Mouse (Mus musculus): ENCODE data around the gene Rimbp3. TPM values are rescaled to one million over a fixed set of nuclear protein-coding genes. Genes with fewer than 3 reads are reported as not detected.

Gene Rimbp3
- polyA plus RNA-seq, 1 experiment from 2014 or later, result 0.65 TPM

- Histone ChIP-seq H3K4me2 (replicated peaks; ENCODE audit: low read depth, low read length) (no peak overlapping the region), H3K27me3 (ENCODE audit: control insufficient read depth, insufficient read depth, low read length) (0 out of 2 replicates have a peak, but pooled peaks cover 3% of the 10 kb centered on the region), H3K36me3 (ENCODE audit: control insufficient read depth, insufficient read depth, low read length) (no peaks in the 10 kb centered on the region), H3K9ac (replicated peaks; ENCODE audit: low read depth, low read length) (no peak overlapping the region), H3K27ac (ENCODE audit: low read length) (no peak overlapping the region), H3K4me1 (ENCODE audit: control insufficient read depth, insufficient read depth, low read length) (peaks cover 9% of the 10 kb centered on the region; the same call in 1 of the 2 replicates), H3K9me3 (ENCODE audit: control insufficient read depth, low read depth, low read length) (no peaks in the 10 kb centered on the region), H3K4me3 (ENCODE audit: low read depth, low read length) (no peak overlapping the region)
- WGBS, result 5% methylated on average over 6 of the region's 6 CpGs
- ATAC-seq (ENCODE audit: insufficient number of reproducible peaks, insufficient read depth, low FRiP score, low read depth), result no peak
These were observed 3.4 kb upstream of the Rimbp3 start for GRCm38 (mm10) chr16:17204990-17205389.

DNA sequence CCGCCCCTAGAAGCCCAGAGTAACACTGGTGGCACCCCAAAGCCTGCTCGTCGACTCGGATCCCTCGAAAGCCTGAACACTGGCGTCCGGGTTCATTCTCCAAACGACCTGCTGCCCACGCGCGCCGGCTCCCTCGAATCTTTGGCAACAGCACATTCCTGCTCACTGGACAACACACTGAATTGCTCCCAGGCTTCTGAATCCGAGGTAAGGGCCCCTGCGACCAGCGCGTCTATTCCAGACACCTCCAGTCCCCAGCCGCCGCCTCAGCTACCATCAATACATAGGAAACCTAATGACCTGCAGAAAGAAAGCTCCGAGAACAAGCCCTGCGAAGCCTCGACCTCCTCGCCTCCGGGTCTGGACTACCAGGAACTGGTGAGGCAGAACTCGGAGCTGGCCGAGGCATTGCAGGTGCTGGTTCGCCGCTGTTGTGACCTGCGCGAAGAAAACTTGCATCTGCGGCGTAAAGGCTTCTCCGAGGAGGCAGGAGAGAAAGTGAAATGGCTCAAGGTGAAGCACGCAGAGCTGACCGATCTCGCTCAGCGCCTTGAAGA is 1.1 kb downstream of the Rimbp3 start:
- WGBS, result 1% methylated on average over 37 of the region's 37 CpGs
- Histone ChIP-seq H3K27me3 (ENCODE audit: control insufficient read depth, insufficient read depth, low read length) (0 out of 2 replicates have a peak, but pooled peaks cover 3% of the 10 kb centered on the region), H3K27ac (ENCODE audit: low read length) (no peak overlapping the region)

GRCm38 (mm10) chr16:17209981-17210838 is 1.8 kb downstream of the Rimbp3 start:
- Histone ChIP-seq H3K27me3 (ENCODE audit: control insufficient read depth, insufficient read depth, low read length) (0 out of 2 replicates have a peak, but pooled peaks cover 3% of the 10 kb centered on the region), H3K36me3 (ENCODE audit: control insufficient read depth, insufficient read depth, low read length) (no peaks in the 10 kb centered on the region), H3K4me2 (replicated peaks; ENCODE audit: low read depth, low read length) (peak overlapping the region; percentile 100), H3K9ac (replicated peaks; ENCODE audit: low read depth, low read length) (no peak overlapping the region), H3K27ac (ENCODE audit: low read length) (no peak overlapping the region), H3K4me1 (ENCODE audit: control insufficient read depth, insufficient read depth, low read length) (peaks cover 8% of the 10 kb centered on the region; the same call in 1 of the 2 replicates), H3K9me3 (ENCODE audit: control insufficient read depth, low read depth, low read length) (no peaks in the 10 kb centered on the region), H3K4me3 (ENCODE audit: low read depth, low read length) (peak overlapping the region; percentile 57)
- ATAC-seq (ENCODE audit: insufficient number of reproducible peaks, insufficient read depth, low FRiP score, low read depth), result peak; percentile 75
- WGBS, result 8% methylated on average over 48 of the region's 48 CpGs

More for the DNA sequence above, 1.1 kb downstream of the Rimbp3 start:
- Histone ChIP-seq H3K9me3 (ENCODE audit: control insufficient read depth, low read depth, low read length) (no peaks in the 10 kb centered on the region), H3K9ac (replicated peaks; ENCODE audit: low read depth, low read length) (no peak overlapping the region), H3K36me3 (ENCODE audit: control insufficient read depth, insufficient read depth, low read length) (no peaks in the 10 kb centered on the region), H3K4me2 (replicated peaks; ENCODE audit: low read depth, low read length) (peak overlapping the region; percentile 100), H3K4me3 (ENCODE audit: low read depth, low read length) (peak overlapping the region; percentile 57), H3K4me1 (ENCODE audit: control insufficient read depth, insufficient read depth, low read length) (peaks cover 8% of the 10 kb centered on the region; the same call in 1 of the 2 replicates)
- ATAC-seq (ENCODE audit: insufficient number of reproducible peaks, insufficient read depth, low FRiP score, low read depth), result peak; percentile 6

DNA sequence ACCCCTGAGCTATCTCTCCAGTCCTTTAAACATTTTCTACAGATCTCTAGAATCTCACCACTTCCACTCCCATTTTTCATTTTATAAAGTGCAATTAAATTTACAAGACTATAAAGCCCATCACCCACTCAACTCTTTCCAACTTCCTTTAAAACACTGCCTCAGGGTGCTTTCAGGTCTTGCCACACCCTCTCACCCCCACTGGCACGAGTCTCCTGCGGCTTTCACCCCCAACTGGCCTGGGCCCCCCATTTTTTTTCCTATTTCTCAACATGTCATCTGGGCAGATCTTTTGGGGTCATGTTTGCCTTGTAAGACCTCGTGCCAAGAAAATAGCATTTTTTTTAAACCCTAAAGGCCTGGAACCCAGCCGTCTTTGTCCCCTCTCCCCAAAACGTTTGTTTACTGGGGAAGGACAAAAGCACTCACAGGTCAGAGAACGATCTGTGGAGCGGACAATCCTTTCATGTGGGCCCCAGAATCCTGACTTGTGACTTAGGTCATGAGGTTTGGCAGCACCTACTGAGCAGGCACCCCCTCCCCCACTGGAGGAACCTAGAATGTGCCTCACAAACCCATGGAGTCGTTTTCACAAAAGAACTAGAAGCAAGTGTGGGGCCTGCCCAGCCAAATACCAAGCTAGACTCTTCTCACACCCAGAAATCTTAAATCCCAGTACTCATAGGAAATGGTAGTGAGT is 8.7 kb downstream of the Rimbp3 start:
- Histone ChIP-seq H3K27me3 (ENCODE audit: control insufficient read depth, insufficient read depth, low read length) (no peaks in the 10 kb centered on the region), H3K4me3 (ENCODE audit: low read depth, low read length) (no peak overlapping the region), H3K27ac (ENCODE audit: low read length) (no peak overlapping the region), H3K4me2 (replicated peaks; ENCODE audit: low read depth, low read length) (no peak overlapping the region), H3K4me1 (ENCODE audit: control insufficient read depth, insufficient read depth, low read length) (0 out of 2 replicates have a peak, but pooled peaks cover 4% of the 10 kb centered on the region), H3K9ac (replicated peaks; ENCODE audit: low read depth, low read length) (no peak overlapping the region), H3K9me3 (ENCODE audit: control insufficient read depth, low read depth, low read length) (no peaks in the 10 kb centered on the region), H3K36me3 (ENCODE audit: control insufficient read depth, insufficient read depth, low read length) (no peaks in the 10 kb centered on the region)
- 47% methylated on average over 8 of the region's 8 CpGs for WGBS
- ATAC-seq (ENCODE audit: insufficient number of reproducible peaks, insufficient read depth, low FRiP score, low read depth), result no peak

GRCm38 (mm10) chr16:17220127-17220733 is 11.8 kb downstream of the Rimbp3 start:
- no peak overlapping the region for H3K4me2 ChIP-seq (replicated peaks; ENCODE audit: low read depth, low read length)
- WGBS, result 21% methylated on average over 7 of the region's 7 CpGs
- H3K27me3 ChIP-seq (ENCODE audit: control insufficient read depth, insufficient read depth, low read length), result no peaks in the 10 kb centered on the region
- ATAC-seq (ENCODE audit: insufficient number of reproducible peaks, insufficient read depth, low FRiP score, low read depth), result no peak
- no peak overlapping the region for H3K9ac ChIP-seq (replicated peaks; ENCODE audit: low read depth, low read length)
- H3K4me3 ChIP-seq (ENCODE audit: low read depth, low read length), result no peak overlapping the region
- H3K36me3 ChIP-seq (ENCODE audit: control insufficient read depth, insufficient read depth, low read length), result no peaks in the 10 kb centered on the region
- peak overlapping the region; percentile 35; the same call in 1 of the 2 replicates for H3K27ac ChIP-seq (ENCODE audit: low read length)
- no peaks in the 10 kb centered on the region for H3K9me3 ChIP-seq (ENCODE audit: control insufficient read depth, low read depth, low read length)
- H3K4me1 ChIP-seq (ENCODE audit: control insufficient read depth, insufficient read depth, low read length), result 0 out of 2 replicates have a peak, but pooled peaks cover 4% of the 10 kb centered on the region

- H3K9ac ChIP-seq (replicated peaks; ENCODE audit: low read depth, low read length), result no peak overlapping the region
- H3K4me2 ChIP-seq (replicated peaks; ENCODE audit: low read depth, low read length), result no peak overlapping the region
- no peak overlapping the region for H3K27ac ChIP-seq (ENCODE audit: low read length)
- no peaks in the 10 kb centered on the region for H3K36me3 ChIP-seq (ENCODE audit: control insufficient read depth, insufficient read depth, low read length)
- H3K27me3 ChIP-seq (ENCODE audit: control insufficient read depth, insufficient read depth, low read length), result no peaks in the 10 kb centered on the region
- H3K4me1 ChIP-seq (ENCODE audit: control insufficient read depth, insufficient read depth, low read length), result 0 out of 2 replicates have a peak, but pooled peaks cover 4% of the 10 kb centered on the region
- H3K4me3 ChIP-seq (ENCODE audit: low read depth, low read length), result no peak overlapping the region
- H3K9me3 ChIP-seq (ENCODE audit: control insufficient read depth, low read depth, low read length), result no peaks in the 10 kb centered on the region
- peak; percentile 100 for ATAC-seq (ENCODE audit: insufficient number of reproducible peaks, insufficient read depth, low FRiP score, low read depth)
- 39% methylated on average over 25 of the region's 25 CpGs for WGBS
These were observed 13.8 kb downstream of the Rimbp3 start for GRCm38 (mm10) chr16:17222197-17222596.

DNA sequence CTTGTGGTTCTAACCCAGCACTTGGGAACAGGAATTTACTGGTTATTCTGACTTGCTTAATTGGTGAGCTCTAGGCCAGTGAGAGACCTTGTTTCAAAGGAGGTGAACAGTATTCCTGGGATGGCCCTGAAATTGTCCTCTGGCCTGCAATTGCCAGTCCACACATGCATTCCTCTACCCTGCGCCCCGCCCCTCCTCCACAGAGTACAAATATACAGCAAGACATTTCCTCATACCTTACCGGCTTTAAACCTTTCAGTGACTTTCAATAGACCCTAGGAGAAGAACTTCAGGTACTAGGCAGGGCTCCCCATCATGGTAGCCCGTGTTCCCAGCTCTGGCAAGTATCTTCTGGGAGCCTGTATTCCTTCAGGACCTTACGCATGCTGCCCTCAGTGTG is 17.2 kb downstream of the Rimbp3 start:
- H3K9ac ChIP-seq (replicated peaks; ENCODE audit: low read depth, low read length), result no peak overlapping the region
- no peak overlapping the region for H3K4me3 ChIP-seq (ENCODE audit: low read depth, low read length)
- no peak overlapping the region for H3K27ac ChIP-seq (ENCODE audit: low read length)
- no peaks in the 10 kb centered on the region; the same call in 1 of the 2 replicates for H3K9me3 ChIP-seq (ENCODE audit: control insufficient read depth, low read depth, low read length)
- H3K36me3 ChIP-seq (ENCODE audit: control insufficient read depth, insufficient read depth, low read length), result no peaks in the 10 kb centered on the region
- H3K4me1 ChIP-seq (ENCODE audit: control insufficient read depth, insufficient read depth, low read length), result no peaks in the 10 kb centered on the region
- H3K27me3 ChIP-seq (ENCODE audit: control insufficient read depth, insufficient read depth, low read length), result no peaks in the 10 kb centered on the region
- no peak overlapping the region for H3K4me2 ChIP-seq (replicated peaks; ENCODE audit: low read depth, low read length)
- WGBS, result 73% methylated on average over 5 of the region's 5 CpGs
- no peak for ATAC-seq (ENCODE audit: insufficient number of reproducible peaks, insufficient read depth, low FRiP score, low read depth)

DNA sequence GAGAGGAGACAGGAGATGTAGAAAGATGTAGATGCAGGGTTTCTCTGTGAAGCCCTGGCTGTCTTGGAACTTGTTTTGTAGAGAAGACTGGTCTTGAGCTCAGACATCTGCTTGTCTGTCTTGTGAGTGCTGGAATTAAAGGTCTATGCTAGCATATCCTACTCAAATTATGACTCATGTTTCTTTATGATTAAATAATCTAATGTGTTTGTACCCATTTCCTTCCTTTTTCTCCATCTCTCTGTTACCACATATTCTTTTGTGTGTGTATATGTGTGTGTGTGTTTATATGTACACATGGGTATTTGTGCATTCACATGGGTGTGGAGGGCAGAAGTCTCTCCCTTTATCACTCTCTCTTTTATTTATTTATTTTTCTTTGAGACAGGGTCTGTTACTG is 18.1 kb downstream of the Rimbp3 start:
- no peak overlapping the region for H3K4me2 ChIP-seq (replicated peaks; ENCODE audit: low read depth, low read length)
- H3K4me3 ChIP-seq (ENCODE audit: low read depth, low read length), result no peak overlapping the region
- no peak overlapping the region for H3K27ac ChIP-seq (ENCODE audit: low read length)
- H3K9ac ChIP-seq (replicated peaks; ENCODE audit: low read depth, low read length), result no peak overlapping the region
- H3K4me1 ChIP-seq (ENCODE audit: control insufficient read depth, insufficient read depth, low read length), result no peaks in the 10 kb centered on the region
- no peaks in the 10 kb centered on the region; the same call in 1 of the 2 replicates for H3K9me3 ChIP-seq (ENCODE audit: control insufficient read depth, low read depth, low read length)
- no peaks in the 10 kb centered on the region for H3K36me3 ChIP-seq (ENCODE audit: control insufficient read depth, insufficient read depth, low read length)
- H3K27me3 ChIP-seq (ENCODE audit: control insufficient read depth, insufficient read depth, low read length), result no peaks in the 10 kb centered on the region
- no peak for ATAC-seq (ENCODE audit: insufficient number of reproducible peaks, insufficient read depth, low FRiP score, low read depth)

Data from stomach, embryonic 14.5 days (tissue).